Mouse (Mus musculus) lung, adult 2 months (tissue): ENCODE measurements around the gene Nav3.

ENCODE experiments used
- CTCF ChIP-seq: fragments of 200-500 bp; IDR thresholded peaks from 2 replicates; pipeline ENCODE4 v1.5.1; 2011; ENCODE audit warnings: mild to moderate bottlenecking, low read length, control low read depth; ENCODE audit not compliant: insufficient read depth
- POLR2A ChIP-seq: fragments of 200-500 bp; IDR thresholded peaks from 2 replicates; pipeline ENCODE4 v1.6.1; 2011; ENCODE audit warnings: low read depth, mild to moderate bottlenecking, control low read depth, low read length, borderline replicate concordance; ENCODE audit errors: extremely low read depth

DNA sequence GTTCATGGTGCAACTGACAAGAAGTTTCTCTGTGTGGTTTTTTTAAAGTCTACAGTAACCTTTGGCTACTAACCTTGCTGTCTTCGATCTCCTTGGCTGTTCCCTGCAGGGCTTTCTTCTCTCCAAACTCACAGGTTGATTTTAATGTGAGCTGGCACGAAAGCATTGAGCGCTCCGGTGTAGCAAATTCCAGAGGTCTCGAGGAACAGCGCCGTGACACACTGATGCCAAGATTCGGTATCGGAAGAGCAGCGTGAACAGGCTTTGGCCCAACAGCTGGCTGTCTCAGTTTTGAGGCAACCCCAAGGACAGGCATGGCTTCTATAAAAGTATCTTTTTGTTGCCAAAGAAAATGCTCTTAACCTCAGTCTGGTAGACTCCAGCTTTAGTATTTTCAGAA is 456.1 kb downstream of the Nav3 start:
- no peak for TF ChIP-seq CTCF
- no peak for TF ChIP-seq POLR2A
